ENCODE assay signal across 7 mouse cellular contexts in the genomic region with DNA sequence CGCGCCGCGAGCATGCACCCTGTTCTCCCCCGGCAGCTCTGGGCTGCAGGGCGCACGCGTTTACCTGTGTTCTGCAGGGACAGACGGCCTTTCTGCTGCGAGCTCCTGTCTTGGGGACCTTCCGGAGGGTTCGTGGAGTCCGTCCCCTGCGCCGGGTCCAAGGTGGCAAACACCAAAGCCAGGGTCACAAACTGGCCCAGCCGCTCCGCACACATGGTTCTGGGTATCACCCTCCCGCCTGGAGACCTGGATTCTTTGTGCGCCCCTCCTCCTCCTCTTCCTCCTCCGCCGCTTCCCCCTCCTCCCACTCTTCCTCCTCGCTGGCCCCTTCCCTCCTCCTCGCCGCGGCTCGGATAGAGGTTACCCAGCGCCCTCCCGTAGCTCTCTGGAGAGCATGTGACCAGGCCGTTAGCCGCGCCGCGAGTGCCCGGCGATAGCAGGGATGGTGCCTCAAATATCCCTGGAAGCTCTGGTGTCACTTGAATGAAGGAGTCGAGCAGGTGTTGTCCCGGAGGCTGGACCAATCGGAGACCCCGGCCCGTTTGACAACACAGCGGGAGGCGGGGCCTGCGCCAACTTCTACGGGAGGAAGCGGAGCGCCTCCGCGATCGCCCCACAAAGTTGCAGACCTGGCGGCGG. TPM values are rescaled to one million over a fixed set of nuclear protein-coding genes. Genes with fewer than 3 reads are reported as not detected.
DNase-seq lines count a peak whose midpoint lies in the region; ATAC-seq lines count a peak whose summit lies in the region.

A gene (minus strand): TSS at position 427 of the 639 bp plus-strand sequence.

- H3K4me2 ChIP-seq in midbrain, embryonic 11.5 days, result peak within 1 kb of the TSS; percentile 98

- H3K27ac ChIP-seq in midbrain, embryonic 11.5 days (ENCODE audit: low read depth, low read length), result no peak within 1 kb of the TSS

- WGBS in midbrain, embryonic 11.5 days, result under 1% methylated on average over 51 of the region's 51 CpGs

- intact Hi-C loops in gastrocnemius, postnatal 14 days (cut with DNase I; ENCODE audit: low total_unique reads), result loop anchor here (10.0 kb wide), 1 partner anchor 235 kb away; no protein-coding TSS in a partner anchor
- intact Hi-C loops in left cerebral cortex, postnatal 25 days (cut with DNase I), result loop anchor here (2.0 kb wide), 1 partner anchor 235 kb away; no protein-coding TSS in a partner anchor

- H3K4me3 ChIP-seq in midbrain, embryonic 11.5 days (ENCODE audit: low read depth, low read length), result peak within 1 kb of the TSS; percentile 56

- no peaks in the 10 kb centered on the region for H3K36me3 ChIP-seq in midbrain, embryonic 11.5 days (ENCODE audit: control insufficient read depth, insufficient read depth, low read length)

- peaks cover 18% of the 10 kb centered on the region for H3K4me1 ChIP-seq in midbrain, embryonic 11.5 days (ENCODE audit: control insufficient read depth, insufficient read depth, low read length)

- H3K9me3 ChIP-seq in midbrain, embryonic 11.5 days (ENCODE audit: control insufficient read depth, low read length), result no peaks in the 10 kb centered on the region

- H3K27me3 ChIP-seq in midbrain, embryonic 11.5 days (ENCODE audit: control insufficient read depth, insufficient read depth, low read length), result peaks cover 29% of the 10 kb centered on the region

- H3K9ac ChIP-seq in midbrain, embryonic 11.5 days (ENCODE audit: low read length), result peak within 1 kb of the TSS; percentile 58

- peak; percentile 85 for ATAC-seq in midbrain, embryonic 11.5 days (ENCODE audit: low FRiP score)

- peak; percentile 83 for DNase-seq in WW6 (ENCODE audit: low read depth, low spot score)
- DNase-seq in c-Kit-positive CD71-positive TER-119-negative erythroid progenitor cells, embryonic 14.5 days (ENCODE audit: low read depth), result peak; percentile 19
- DNase-seq in gastrocnemius, postnatal 14 days, result peak; percentile 84
- peak; percentile 41 for DNase-seq in hindlimb bud, embryonic 11.5 days (ENCODE audit: extremely low spot score, low read depth, low spot score)
- peak; percentile 55 to 56 for DNase-seq in left cerebral cortex, postnatal 25 days (ENCODE audit: low spot score in 2 of 2)
- DNase-seq in midbrain, embryonic 11.5 days (ENCODE audit: low spot score, missing footprints), result peak; percentile 97
- DNase-seq in spleen, postnatal 4 days (ENCODE audit: low spot score in 2 of 2), result peak; percentile 22 to 66

RNA-seq across cellular contexts. Expression of the gene that starts here (rescaled TPM):
- 1 to 10 TPM; 9.8 to 9.9 TPM for total RNA-seq in gastrocnemius, postnatal 14 days (2021)
- total RNA-seq in left cerebral cortex, postnatal 25 days (2021), result 1 to 10 TPM; 1.2 to 1.6 TPM
- polyA plus RNA-seq in midbrain, embryonic 11.5 days (2014; fragmentation: Nextera tagmentation; extraction: Ambion mirVana), result 0.46 and 0.52 TPM in 2 replicates

Comparison
In these comparisons a context has a peak if more than half of its experiments do, and no peak if none do; other contexts are left out.
1. RNA of the gene that starts here (total RNA-seq): 9.8 to 9.9 TPM in gastrocnemius, postnatal 14 days; 1.2 to 1.6 TPM in left cerebral cortex, postnatal 25 days; every median in the first group is over 4 times any median in the second.
2. Peak in DNase-seq, ATAC-seq, H3K4me3 ChIP-seq, H3K9ac ChIP-seq and H3K4me2 ChIP-seq in midbrain, embryonic 11.5 days; RNA of the gene not detected or under 1 TPM.
3. DNase-seq: peak in every context shown above with its lines; median percentile 97 in midbrain, embryonic 11.5 days; 84 in gastrocnemius, postnatal 14 days; 83 in WW6; 56 in left cerebral cortex, postnatal 25 days; 44 in spleen, postnatal 4 days; 41 in hindlimb bud, embryonic 11.5 days; 19 in c-Kit-positive CD71-positive TER-119-negative erythroid progenitor cells, embryonic 14.5 days.